Mouse (Mus musculus) embryonic facial prominence, embryonic 15.5 days (tissue): ENCODE data around the gene Ric8a. TPM values are rescaled to one million over a fixed set of nuclear protein-coding genes. Genes with fewer than 3 reads are reported as not detected.

Source experiments
- ATAC-seq: fragments of 200-750 bp; cut with Nextera tagmentation; 2 replicates; pipeline ENCODE4 v1.8.0; 2017; ENCODE audit warnings: low read depth, moderate TSS enrichment; ENCODE audit not compliant: insufficient number of reproducible peaks, low FRiP score, low TSS enrichment
- H3K27ac ChIP-seq: fragments of 300-500 bp; sonication (generic); replicated peaks from 2 replicates; pipeline ENCODE4 v1.5.1; 2015; ENCODE audit warnings: mild to moderate bottlenecking, inconsistent platforms
- H3K27me3 ChIP-seq: fragments of 300-500 bp; sonication (generic); 2 replicates; pipeline ENCODE4 v1.6.1; 2015; ENCODE audit warnings: inconsistent platforms
- H3K36me3 ChIP-seq: fragments of 300-500 bp; sonication (generic); 2 replicates; pipeline ENCODE4 v1.6.1; 2015; ENCODE audit warnings: mild to moderate bottlenecking, inconsistent platforms
- H3K4me1 ChIP-seq: fragments of 300-500 bp; sonication (generic); 2 replicates; pipeline ENCODE4 v1.6.1; 2015; ENCODE audit warnings: inconsistent platforms
- H3K4me2 ChIP-seq: fragments of 300-500 bp; sonication (generic); replicated peaks from 2 replicates; pipeline ENCODE4 v1.6.1; 2015; ENCODE audit warnings: mild to moderate bottlenecking, inconsistent platforms
- H3K4me3 ChIP-seq: fragments of 300-500 bp; sonication (generic); replicated peaks from 2 replicates; pipeline ENCODE4 v1.5.1; 2015; ENCODE audit warnings: mild to moderate bottlenecking, inconsistent platforms
- H3K9ac ChIP-seq: fragments of 300-500 bp; sonication (generic); 2 replicates; pipeline ENCODE4 v1.6.1; 2015; ENCODE audit warnings: inconsistent platforms
- H3K9me3 ChIP-seq: fragments of 300-500 bp; sonication (generic); replicated peaks from 2 replicates; pipeline ENCODE4 v1.6.1; 2016; ENCODE audit warnings: inconsistent platforms
- WGBS: fragments of 180-500 bp; shearing (Covaris S2); methylation state at CpG from one replicate; pipeline ENCODE4 v1.1.7; 2015; 5-methylcytosine and 5-hydroxymethylcytosine counted together
- polyA plus RNA-seq: library from polyadenylated mRNA; unstranded; fragments of >200 nt; fragmentation: Nextera tagmentation; extraction: Ambion mirVana; gene quantifications from 2 replicates; pipeline ENCODE4 v1.2.1, GENCODE M21; 2015

Ric8a gene
- polyA plus RNA-seq, 1 experiment from 2014 or later = 86.1 TPM

DNA sequence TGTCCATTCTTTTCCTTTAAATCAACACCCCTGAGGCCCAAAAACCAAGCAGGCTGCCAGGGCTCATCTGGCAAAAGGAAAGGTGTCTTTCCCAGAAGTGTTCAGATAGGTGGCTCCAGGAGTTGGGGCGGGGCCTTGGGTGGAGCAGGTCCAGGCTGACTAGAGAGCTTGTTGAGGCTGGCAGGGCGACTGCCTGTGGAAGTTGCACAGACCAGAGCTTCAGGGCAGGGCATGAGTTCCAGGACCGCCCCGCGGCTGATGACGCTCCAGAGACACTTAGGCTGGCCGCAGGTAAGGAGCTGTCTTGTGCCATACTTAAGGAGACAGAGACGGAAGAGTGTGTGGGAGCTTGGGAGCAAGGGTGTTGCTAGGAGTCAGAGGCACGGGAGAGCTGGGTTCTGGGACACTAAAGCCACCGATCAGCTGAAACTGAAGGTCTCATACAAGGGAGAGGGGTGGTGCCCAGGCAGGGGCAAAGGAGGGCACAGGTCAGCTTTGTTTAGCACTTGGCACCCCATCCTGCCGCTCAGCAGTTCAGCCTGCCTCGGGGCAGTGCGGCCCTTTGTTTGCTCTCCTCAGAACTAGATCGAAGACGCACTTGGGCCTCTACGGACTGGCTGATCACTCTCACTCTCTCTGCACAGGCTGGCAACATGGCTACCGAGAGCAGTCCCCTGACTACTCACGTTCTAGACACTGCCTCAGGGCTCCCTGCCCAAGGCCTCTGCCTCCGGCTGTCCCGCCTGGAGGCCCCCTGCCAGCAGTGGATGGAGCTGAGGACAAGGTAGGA is 21.6 kb upstream of the Ric8a start, which contains the start of gene Urah:
Gene Urah, plus strand, starts transcription at position 51 of the 790 bp plus-strand sequence.
- Histone ChIP-seq H3K4me2 (peak within 1 kb of the TSS; percentile 24), H3K27me3 (no peaks in the 10 kb centered on the region), H3K9ac (no peak within 1 kb of the TSS), H3K4me1 (no peaks in the 10 kb centered on the region), H3K4me3 (peak within 1 kb of the TSS; percentile 16), H3K27ac (no peak within 1 kb of the TSS), H3K9me3 (no peaks in the 10 kb centered on the region), H3K36me3 (no peaks in the 10 kb centered on the region)
- ATAC-seq = no peak; the same call in 1 of the 2 replicates
- WGBS = 25% methylated on average over 20 of the region's 20 CpGs

DNA sequence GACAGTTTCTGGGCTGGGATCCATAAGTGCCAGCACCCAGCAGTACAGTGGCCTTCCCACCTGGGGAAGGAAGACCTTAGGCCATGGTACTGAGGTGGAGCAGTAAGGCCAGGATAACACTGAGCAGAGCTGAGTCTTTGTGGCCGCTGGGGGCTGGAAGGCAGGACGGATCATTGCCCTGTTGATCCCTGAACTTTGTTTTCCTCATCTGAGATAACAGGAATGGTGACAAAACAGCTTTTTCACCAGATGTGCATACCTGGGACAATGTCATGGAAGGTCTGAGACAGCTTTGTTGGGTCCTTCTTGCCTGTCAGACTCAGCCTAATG is 21.0 kb upstream of the Ric8a start:
- WGBS = 73% methylated on average over 2 of the region's 2 CpGs
- Histone ChIP-seq H3K36me3 (no peaks in the 10 kb centered on the region), H3K4me2 (peak overlapping the region; percentile 24; the same call in 1 of the 2 replicates), H3K27me3 (peaks cover 3% of the 10 kb centered on the region; the same call in 1 of the 2 replicates), H3K9ac (no peak overlapping the region), H3K4me1 (no peaks in the 10 kb centered on the region), H3K9me3 (no peaks in the 10 kb centered on the region), H3K4me3 (peak overlapping the region; percentile 16; the same call in 1 of the 2 replicates), H3K27ac (no peak overlapping the region)
- no peak for ATAC-seq

- Histone ChIP-seq H3K27ac (no peak overlapping the region), H3K4me2 (no peak overlapping the region), H3K9ac (no peak overlapping the region), H3K4me1 (0 out of 2 replicates have a peak, but pooled peaks cover 6% of the 10 kb centered on the region), H3K9me3 (no peaks in the 10 kb centered on the region), H3K36me3 (no peaks in the 10 kb centered on the region), H3K4me3 (no peak overlapping the region), H3K27me3 (peaks cover 7% of the 10 kb centered on the region; the same call in 1 of the 2 replicates)
- ATAC-seq = no peak
- WGBS = 83% methylated on average over 9 of the region's 9 CpGs
Measured at GRCm38 (mm10) chr7:140836243-140837115, 20.3 kb upstream of the Ric8a start.

DNA sequence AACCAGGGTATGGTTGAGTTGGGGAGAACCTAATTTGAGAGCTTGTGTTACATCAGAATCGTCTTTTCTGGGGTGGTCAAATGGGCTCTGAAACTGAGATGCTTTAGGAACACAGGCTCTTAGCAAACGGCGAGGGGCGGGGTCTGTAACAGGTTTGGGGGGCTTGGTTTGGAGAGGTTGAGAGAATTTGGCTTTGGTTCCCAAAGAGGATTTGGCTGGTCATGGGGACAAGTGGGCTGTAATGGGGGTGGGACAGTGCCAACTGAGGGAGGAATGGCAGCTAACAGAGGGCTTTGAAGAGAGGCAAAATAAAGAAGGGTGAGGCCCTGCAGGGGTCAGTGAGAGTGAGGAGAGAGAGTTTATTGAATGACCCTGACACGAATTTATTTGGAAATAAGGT is 17.2 kb upstream of the Ric8a start:
- no peaks in the 10 kb centered on the region for H3K36me3 ChIP-seq
- peaks cover 26% of the 10 kb centered on the region for H3K27me3 ChIP-seq
- 58% methylated on average over 5 of the region's 5 CpGs for WGBS

GRCm38 (mm10) chr7:140840750-140841735 is 15.7 kb upstream of the Ric8a start:
- no peaks in the 10 kb centered on the region for H3K9me3 ChIP-seq
- H3K27ac ChIP-seq = no peak overlapping the region
- H3K4me3 ChIP-seq = no peak overlapping the region
- 0 out of 2 replicates have a peak, but pooled peaks cover 9% of the 10 kb centered on the region for H3K4me1 ChIP-seq
- WGBS = 34% methylated on average over 19 of the region's 19 CpGs
- peaks cover 26% of the 10 kb centered on the region for H3K27me3 ChIP-seq
- no peaks in the 10 kb centered on the region for H3K36me3 ChIP-seq
- H3K9ac ChIP-seq = no peak overlapping the region
- ATAC-seq = no peak
- no peak overlapping the region for H3K4me2 ChIP-seq

More for the DNA sequence above, 17.2 kb upstream of the Ric8a start:
- H3K27ac ChIP-seq = no peak overlapping the region
- H3K4me2 ChIP-seq = no peak overlapping the region
- no peaks in the 10 kb centered on the region for H3K9me3 ChIP-seq
- H3K9ac ChIP-seq = no peak overlapping the region
- H3K4me3 ChIP-seq = no peak overlapping the region
- 0 out of 2 replicates have a peak, but pooled peaks cover 9% of the 10 kb centered on the region for H3K4me1 ChIP-seq
- ATAC-seq = no peak

DNA sequence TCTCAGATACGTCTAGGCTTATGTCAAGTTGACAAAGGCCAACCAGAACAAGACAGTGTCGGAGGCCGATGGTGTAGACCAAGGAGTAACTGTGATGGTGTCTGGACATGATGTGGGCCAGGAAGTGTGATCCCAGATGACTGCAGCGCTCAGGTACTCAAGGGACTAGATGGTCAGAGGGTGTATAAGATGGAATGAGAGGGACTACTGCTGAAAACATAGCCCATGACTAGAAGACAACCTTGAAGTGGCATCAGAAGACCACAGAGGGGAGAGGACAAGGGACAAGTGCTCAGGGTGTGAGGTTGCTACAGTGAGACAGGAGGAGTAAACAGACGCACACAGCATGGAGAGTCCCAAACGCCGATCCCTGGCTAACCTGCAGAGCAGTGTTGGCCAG is 13.0 kb upstream of the Ric8a start:
- no peaks in the 10 kb centered on the region for H3K36me3 ChIP-seq
- no peak overlapping the region for H3K27ac ChIP-seq
- peaks cover 14% of the 10 kb centered on the region; the same call in 1 of the 2 replicates for H3K4me1 ChIP-seq
- H3K27me3 ChIP-seq = peaks cover 26% of the 10 kb centered on the region
- no peak overlapping the region for H3K4me3 ChIP-seq
- no peak overlapping the region for H3K9ac ChIP-seq
- WGBS = 70% methylated on average over 7 of the region's 7 CpGs
- H3K9me3 ChIP-seq = no peaks in the 10 kb centered on the region
- no peak for ATAC-seq
- H3K4me2 ChIP-seq = no peak overlapping the region

- Histone ChIP-seq H3K27me3 (peaks cover 26% of the 10 kb centered on the region), H3K9ac (no peak within 1 kb of the TSS), H3K36me3 (no peaks in the 10 kb centered on the region), H3K4me3 (no peak within 1 kb of the TSS), H3K9me3 (no peaks in the 10 kb centered on the region), H3K4me2 (no peak within 1 kb of the TSS), H3K27ac (no peak within 1 kb of the TSS), H3K4me1 (peaks cover 14% of the 10 kb centered on the region; the same call in 1 of the 2 replicates)
- ATAC-seq = peak; percentile 58; the same call in 1 of the 2 replicates
- WGBS = 24% methylated on average over 13 of the region's 14 CpGs
Measured at GRCm38 (mm10) chr7:140844905-140845665, 11.7 kb upstream of the Ric8a start, which contains the start of gene Scgb1c1. Scgb1c1 (plus strand) TSS chr7:140845547.

- Histone ChIP-seq H3K4me3 (no peak overlapping the region), H3K36me3 (no peaks in the 10 kb centered on the region), H3K4me2 (no peak overlapping the region), H3K4me1 (peaks cover 14% of the 10 kb centered on the region; the same call in 1 of the 2 replicates), H3K9ac (no peak overlapping the region), H3K27me3 (peaks cover 24% of the 10 kb centered on the region), H3K27ac (no peak overlapping the region), H3K9me3 (no peaks in the 10 kb centered on the region)
- WGBS = 39% methylated on average over 4 of the region's 4 CpGs
- ATAC-seq = no peak
Measured at GRCm38 (mm10) chr7:140845683-140846082, 11.1 kb upstream of the Ric8a start.

- Histone ChIP-seq H3K9ac (no peak overlapping the region), H3K27ac (no peak overlapping the region), H3K9me3 (no peaks in the 10 kb centered on the region), H3K36me3 (peaks cover 4% of the 10 kb centered on the region), H3K4me2 (no peak overlapping the region), H3K4me3 (no peak overlapping the region), H3K27me3 (peaks cover 19% of the 10 kb centered on the region), H3K4me1 (peaks cover 5% of the 10 kb centered on the region; the same call in 1 of the 2 replicates)
- ATAC-seq = no peak
- 83% methylated on average over 10 of the region's 10 CpGs for WGBS
Measured at GRCm38 (mm10) chr7:140846676-140847075, 10.1 kb upstream of the Ric8a start.
